Mouse (Mus musculus): ENCODE measurements around the gene Psmb3. TPM values are rescaled to one million over a fixed set of nuclear protein-coding genes. Genes with fewer than 3 reads are reported as not detected.
"Not testable (repeated sequence)": the region's sequence is repeated elsewhere in the genome, so short reads cannot be mapped to it uniquely, and the experiment has no call there.

The Psmb3 gene
- polyA plus RNA-seq, 1 experiment from 2014 or later, result 363 TPM

DNA sequence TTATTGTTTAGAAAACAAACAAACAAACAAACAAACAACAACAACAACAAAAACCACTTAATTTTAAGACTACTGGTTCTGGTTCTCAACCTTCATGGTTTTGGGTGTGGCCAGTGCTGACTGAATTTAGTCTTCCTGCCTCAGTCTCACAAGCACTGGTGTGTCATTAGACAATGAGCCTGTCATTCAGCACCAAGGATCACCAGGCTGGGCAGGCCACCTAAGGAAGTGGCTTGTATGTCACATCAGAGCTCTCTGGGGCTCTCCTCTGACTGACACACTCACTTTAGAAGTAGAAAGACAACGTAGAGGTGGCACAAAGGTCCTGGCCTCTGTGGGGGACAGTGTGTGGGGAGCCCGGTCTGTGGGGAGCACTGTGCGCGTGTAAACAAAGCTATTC is 15.8 kb downstream of the Psmb3 start:
- H3K4me1 ChIP-seq (ENCODE audit: control insufficient read depth, insufficient read depth, low read length), result no peaks in the 10 kb centered on the region
- no peak overlapping the region for H3K27ac ChIP-seq (ENCODE audit: low read length)
- H3K4me2 ChIP-seq (ENCODE audit: low read depth, low read length), result no peak overlapping the region
- peaks cover 22% of the 10 kb centered on the region for H3K36me3 ChIP-seq (ENCODE audit: control insufficient read depth, insufficient read depth, low read length)
- ATAC-seq (ENCODE audit: insufficient read depth, low FRiP score), result no peak
- H3K27me3 ChIP-seq (ENCODE audit: control insufficient read depth, insufficient read depth, low read length), result no peaks in the 10 kb centered on the region
- no peak overlapping the region for H3K9ac ChIP-seq (ENCODE audit: low read length)
- H3K4me3 ChIP-seq (replicated peaks; ENCODE audit: low read length), result no peak overlapping the region
- 83% methylated on average over 4 of the region's 4 CpGs for WGBS
- peaks cover 8% of the 10 kb centered on the region; the same call in 1 of the 2 replicates for H3K9me3 ChIP-seq (replicated peaks; ENCODE audit: control insufficient read depth, low read length)

GRCm38 (mm10) chr11:97721338-97721737 is 18.1 kb downstream of the Psmb3 start:
- peaks cover 30% of the 10 kb centered on the region for H3K36me3 ChIP-seq (ENCODE audit: control insufficient read depth, insufficient read depth, low read length)

DNA sequence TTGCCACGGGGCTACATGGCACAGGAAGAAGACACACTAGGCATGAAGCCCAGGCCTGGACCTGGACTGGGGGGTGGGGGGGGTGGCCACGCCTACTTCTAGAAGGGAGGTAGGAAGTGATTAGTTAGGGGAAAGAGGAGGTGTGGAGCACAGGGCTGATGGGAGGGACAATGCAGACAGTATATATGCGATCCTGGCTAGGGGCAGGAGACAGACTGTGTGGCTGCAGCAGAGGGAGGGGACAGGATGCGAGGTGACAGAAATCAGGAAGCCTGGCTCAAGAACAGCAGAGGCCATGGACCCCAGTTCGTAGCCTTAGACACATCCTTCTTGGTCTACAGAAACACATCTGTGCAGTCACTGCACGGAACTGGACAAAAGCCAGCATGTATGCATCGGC is 20.5 kb downstream of the Psmb3 start:
- peak; percentile 34; the same call in 1 of the 2 replicates for ATAC-seq (ENCODE audit: insufficient read depth, low FRiP score)
- H3K4me1 ChIP-seq (ENCODE audit: control insufficient read depth, insufficient read depth, low read length), result no peaks in the 10 kb centered on the region
- no peaks in the 10 kb centered on the region for H3K27me3 ChIP-seq (ENCODE audit: control insufficient read depth, insufficient read depth, low read length)
- no peak overlapping the region for H3K4me2 ChIP-seq (ENCODE audit: low read depth, low read length)
- H3K36me3 ChIP-seq (ENCODE audit: control insufficient read depth, insufficient read depth, low read length), result peaks cover 32% of the 10 kb centered on the region
- H3K9me3 ChIP-seq (replicated peaks; ENCODE audit: control insufficient read depth, low read length), result peaks cover 8% of the 10 kb centered on the region; the same call in 1 of the 2 replicates
- H3K9ac ChIP-seq (ENCODE audit: low read length), result no peak overlapping the region
- H3K4me3 ChIP-seq (replicated peaks; ENCODE audit: low read length), result no peak overlapping the region
- no peak overlapping the region for H3K27ac ChIP-seq (ENCODE audit: low read length)
- 70% methylated on average over 7 of the region's 7 CpGs for WGBS

More at GRCm38 (mm10) chr11:97721338-97721737, 18.1 kb downstream of the Psmb3 start:
- Histone ChIP-seq H3K27me3 (ENCODE audit: control insufficient read depth, insufficient read depth, low read length) (no peaks in the 10 kb centered on the region), H3K4me1 (ENCODE audit: control insufficient read depth, insufficient read depth, low read length) (no peaks in the 10 kb centered on the region), H3K4me2 (ENCODE audit: low read depth, low read length) (no peak overlapping the region), H3K9ac (ENCODE audit: low read length) (no peak overlapping the region), H3K9me3 (replicated peaks; ENCODE audit: control insufficient read depth, low read length) (peaks cover 8% of the 10 kb centered on the region; the same call in 1 of the 2 replicates), H3K27ac (ENCODE audit: low read length) (no peak overlapping the region), H3K4me3 (replicated peaks; ENCODE audit: low read length) (no peak overlapping the region)
- ATAC-seq (ENCODE audit: insufficient read depth, low FRiP score), result no peak
- 92% methylated on average over 4 of the region's 4 CpGs for WGBS

DNA sequence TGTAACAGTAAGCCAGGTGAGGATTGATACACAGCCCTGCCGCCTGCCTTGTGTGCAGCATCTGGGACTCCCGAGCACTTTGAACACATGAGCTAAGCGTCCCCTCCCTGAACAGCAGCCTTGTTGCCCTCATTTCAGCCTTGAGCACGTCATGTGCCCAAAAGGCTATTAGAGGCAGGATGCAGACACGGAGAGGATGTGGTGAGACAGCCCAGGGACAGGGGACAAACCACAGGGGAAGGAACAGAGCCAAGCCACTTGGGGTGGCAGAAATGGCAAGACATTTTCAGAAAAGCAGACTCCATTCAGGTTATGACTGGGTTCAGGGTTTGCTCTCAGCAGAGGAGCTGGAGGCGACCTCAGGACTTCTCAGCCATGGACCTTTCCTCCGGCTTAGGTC is 25.1 kb downstream of the Psmb3 start:
- WGBS, result 69% methylated on average over 7 of the region's 7 CpGs
- no peaks in the 10 kb centered on the region for H3K9me3 ChIP-seq (replicated peaks; ENCODE audit: control insufficient read depth, low read length)
- peaks cover 10% of the 10 kb centered on the region for H3K36me3 ChIP-seq (ENCODE audit: control insufficient read depth, insufficient read depth, low read length)
- no peaks in the 10 kb centered on the region for H3K27me3 ChIP-seq (ENCODE audit: control insufficient read depth, insufficient read depth, low read length)
- no peak overlapping the region; the same call in 1 of the 2 replicates for H3K9ac ChIP-seq (ENCODE audit: low read length)
- H3K27ac ChIP-seq (ENCODE audit: low read length), result no peak overlapping the region
- no peak for ATAC-seq (ENCODE audit: insufficient read depth, low FRiP score)
- H3K4me1 ChIP-seq (ENCODE audit: control insufficient read depth, insufficient read depth, low read length), result no peaks in the 10 kb centered on the region
- no peak overlapping the region for H3K4me3 ChIP-seq (replicated peaks; ENCODE audit: low read length)
- H3K4me2 ChIP-seq (ENCODE audit: low read depth, low read length), result no peak overlapping the region

DNA sequence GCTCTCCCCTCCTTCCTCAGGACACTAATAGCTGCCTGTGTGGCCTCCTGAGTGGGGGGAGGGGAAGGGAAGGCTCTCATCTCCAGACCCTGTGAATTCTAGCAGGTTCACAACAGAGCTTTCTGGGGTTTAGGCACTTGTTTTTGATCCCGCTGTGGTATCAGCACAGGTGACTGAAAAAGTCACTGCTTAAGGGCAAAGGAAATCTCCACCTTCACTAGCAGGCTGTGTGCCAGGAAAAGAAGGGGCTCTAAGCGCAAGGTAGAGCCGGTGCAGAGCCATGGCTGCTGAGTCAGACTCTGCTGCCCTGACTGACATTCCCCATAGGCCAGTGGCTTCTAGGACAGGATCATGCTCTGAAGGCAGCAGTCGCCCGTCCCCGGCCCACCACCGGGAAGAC is 25.5 kb downstream of the Psmb3 start:
- Histone ChIP-seq H3K9ac (ENCODE audit: low read length) (no peak overlapping the region), H3K4me2 (ENCODE audit: low read depth, low read length) (no peak overlapping the region), H3K27ac (ENCODE audit: low read length) (no peak overlapping the region), H3K9me3 (replicated peaks; ENCODE audit: control insufficient read depth, low read length) (no peaks in the 10 kb centered on the region), H3K4me1 (ENCODE audit: control insufficient read depth, insufficient read depth, low read length) (no peaks in the 10 kb centered on the region), H3K36me3 (ENCODE audit: control insufficient read depth, insufficient read depth, low read length) (peaks cover 10% of the 10 kb centered on the region), H3K27me3 (ENCODE audit: control insufficient read depth, insufficient read depth, low read length) (no peaks in the 10 kb centered on the region), H3K4me3 (replicated peaks; ENCODE audit: low read length) (no peak overlapping the region)
- WGBS, result 81% methylated on average over 7 of the region's 7 CpGs
- no peak for ATAC-seq (ENCODE audit: insufficient read depth, low FRiP score)

DNA sequence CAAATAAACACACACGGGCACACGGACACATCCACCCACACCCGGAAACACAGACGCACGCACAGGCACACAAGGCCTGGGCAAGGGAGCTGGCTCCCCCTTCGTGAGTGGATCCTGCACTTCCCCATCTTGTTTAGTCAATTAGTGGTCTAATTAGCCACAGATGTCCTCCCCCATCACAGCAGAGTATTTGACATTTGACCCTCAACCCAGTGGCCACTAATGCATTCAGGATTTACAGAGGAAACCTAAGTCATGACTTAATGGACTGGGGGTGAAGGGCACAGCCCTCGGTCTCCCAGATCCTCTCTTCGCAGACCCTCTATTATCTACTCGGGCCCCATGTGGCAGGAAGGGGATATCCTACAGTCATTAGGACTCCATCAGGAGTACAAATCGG is 30.5 kb downstream of the Psmb3 start:
- no peak for ATAC-seq (ENCODE audit: insufficient read depth, low FRiP score)
- 36% methylated on average over 10 of the region's 10 CpGs for WGBS
- Histone ChIP-seq H3K4me2 (ENCODE audit: low read depth, low read length) (no peak overlapping the region), H3K36me3 (ENCODE audit: control insufficient read depth, insufficient read depth, low read length) (no peaks in the 10 kb centered on the region), H3K9ac (ENCODE audit: low read length) (no peak overlapping the region), H3K9me3 (replicated peaks; ENCODE audit: control insufficient read depth, low read length) (no peaks in the 10 kb centered on the region), H3K27ac (ENCODE audit: low read length) (no peak overlapping the region; the same call in 1 of the 2 replicates), H3K4me3 (replicated peaks; ENCODE audit: low read length) (no peak overlapping the region), H3K27me3 (ENCODE audit: control insufficient read depth, insufficient read depth, low read length) (no peaks in the 10 kb centered on the region), H3K4me1 (ENCODE audit: control insufficient read depth, insufficient read depth, low read length) (peaks cover 8% of the 10 kb centered on the region; the same call in 1 of the 2 replicates)

DNA sequence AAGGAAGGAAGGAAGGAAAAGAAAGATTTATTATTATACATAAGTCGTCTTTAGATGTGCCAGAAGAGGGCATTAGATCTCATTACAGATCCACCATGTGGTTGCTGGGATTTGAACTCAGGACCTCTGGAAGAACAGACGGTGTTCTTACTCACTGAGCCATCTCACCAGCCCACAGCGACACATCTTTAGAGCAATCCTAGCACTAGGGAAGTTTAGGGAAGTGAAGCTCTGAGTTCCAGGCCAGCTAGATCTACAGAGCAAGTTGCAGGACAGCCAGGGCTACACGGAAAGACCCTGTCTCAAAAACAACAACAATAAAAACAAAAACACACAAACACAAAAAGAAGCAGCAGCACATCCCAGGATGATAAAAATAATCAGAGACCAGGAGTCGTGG is 31.6 kb downstream of the Psmb3 start:
- WGBS, result 83% methylated on average over 5 of the region's 5 CpGs
- H3K36me3 ChIP-seq (ENCODE audit: control insufficient read depth, insufficient read depth, low read length); H3K9ac ChIP-seq (ENCODE audit: low read length); H3K27ac ChIP-seq (ENCODE audit: low read length); H3K4me1 ChIP-seq (ENCODE audit: control insufficient read depth, insufficient read depth, low read length); ATAC-seq (ENCODE audit: insufficient read depth, low FRiP score); H3K27me3 ChIP-seq (ENCODE audit: control insufficient read depth, insufficient read depth, low read length); H3K4me2 ChIP-seq (ENCODE audit: low read depth, low read length); H3K9me3 ChIP-seq (replicated peaks; ENCODE audit: control insufficient read depth, low read length); H3K4me3 ChIP-seq (replicated peaks; ENCODE audit: low read length): not testable (repeated sequence)

DNA sequence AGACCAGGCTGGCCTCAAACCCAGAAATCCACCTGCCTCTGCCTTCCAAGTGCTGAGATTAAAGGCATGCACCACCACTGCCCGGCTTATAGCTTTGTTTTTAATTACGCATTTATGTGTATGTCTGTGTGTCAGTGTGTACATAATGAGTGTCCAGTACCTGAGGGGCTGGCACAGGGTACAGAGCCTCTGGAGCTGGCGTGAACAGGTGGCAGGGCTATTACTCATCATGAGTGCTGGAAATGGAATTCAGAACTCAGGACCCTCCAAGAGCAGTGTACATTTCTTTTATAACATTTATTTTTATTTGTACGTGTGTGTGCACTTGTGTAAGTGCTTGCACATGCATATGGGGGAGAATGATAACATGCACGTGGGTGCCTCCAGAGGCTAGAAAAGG is 33.4 kb downstream of the Psmb3 start:
- no peak overlapping the region for H3K4me3 ChIP-seq (replicated peaks; ENCODE audit: low read length)
- no peak overlapping the region for H3K27ac ChIP-seq (ENCODE audit: low read length)
- no peak overlapping the region for H3K9ac ChIP-seq (ENCODE audit: low read length)
- H3K27me3 ChIP-seq (ENCODE audit: control insufficient read depth, insufficient read depth, low read length), result no peaks in the 10 kb centered on the region
- H3K4me2 ChIP-seq (ENCODE audit: low read depth, low read length), result no peak overlapping the region
- no peak for ATAC-seq (ENCODE audit: insufficient read depth, low FRiP score)
- 85% methylated on average over 5 of the region's 5 CpGs for WGBS
- H3K9me3 ChIP-seq (replicated peaks; ENCODE audit: control insufficient read depth, low read length), result no peaks in the 10 kb centered on the region
- peaks cover 12% of the 10 kb centered on the region; the same call in 1 of the 2 replicates for H3K4me1 ChIP-seq (ENCODE audit: control insufficient read depth, insufficient read depth, low read length)
- no peaks in the 10 kb centered on the region for H3K36me3 ChIP-seq (ENCODE audit: control insufficient read depth, insufficient read depth, low read length)

DNA sequence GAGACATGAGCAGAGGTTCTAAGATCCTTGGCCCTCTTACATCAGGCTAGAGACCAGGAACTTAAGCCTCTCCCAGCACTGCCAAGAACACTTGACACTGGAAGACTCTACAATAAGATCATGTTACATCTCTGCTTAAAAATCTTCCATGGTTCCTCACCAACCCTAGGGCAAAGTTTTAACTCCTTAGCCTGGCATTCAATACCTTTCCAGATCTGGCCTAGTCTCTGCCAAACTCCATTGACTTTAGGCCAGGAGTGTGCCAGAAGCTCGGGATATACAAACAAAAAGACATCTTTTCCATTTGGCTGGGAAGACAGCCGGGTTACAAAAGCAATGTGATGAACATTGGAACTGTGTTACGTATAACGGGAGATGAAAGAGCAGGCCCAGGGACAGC is 34.4 kb downstream of the Psmb3 start:
- Histone ChIP-seq H3K36me3 (ENCODE audit: control insufficient read depth, insufficient read depth, low read length) (no peaks in the 10 kb centered on the region), H3K4me1 (ENCODE audit: control insufficient read depth, insufficient read depth, low read length) (peaks cover 13% of the 10 kb centered on the region; the same call in 1 of the 2 replicates), H3K27ac (ENCODE audit: low read length) (no peak overlapping the region), H3K4me3 (replicated peaks; ENCODE audit: low read length) (no peak overlapping the region), H3K4me2 (ENCODE audit: low read depth, low read length) (no peak overlapping the region), H3K9ac (ENCODE audit: low read length) (no peak overlapping the region), H3K9me3 (replicated peaks; ENCODE audit: control insufficient read depth, low read length) (no peaks in the 10 kb centered on the region), H3K27me3 (ENCODE audit: control insufficient read depth, insufficient read depth, low read length) (no peaks in the 10 kb centered on the region)
- 62% methylated on average over 4 of the region's 4 CpGs for whole genome bisulfite sequencing
- ATAC-seq (ENCODE audit: insufficient read depth, low FRiP score), result no peak

GRCm38 (mm10) chr11:97738703-97739102 is 35.5 kb downstream of the Psmb3 start:
- no peaks in the 10 kb centered on the region for H3K27me3 ChIP-seq (ENCODE audit: control insufficient read depth, insufficient read depth, low read length)
- no peak overlapping the region for H3K27ac ChIP-seq (ENCODE audit: low read length)
- peaks cover 24% of the 10 kb centered on the region for H3K4me1 ChIP-seq (ENCODE audit: control insufficient read depth, insufficient read depth, low read length)
- no peak overlapping the region for H3K4me3 ChIP-seq (replicated peaks; ENCODE audit: low read length)
- 55% methylated on average over 6 of the region's 6 CpGs for WGBS
- H3K36me3 ChIP-seq (ENCODE audit: control insufficient read depth, insufficient read depth, low read length), result no peaks in the 10 kb centered on the region
- H3K9me3 ChIP-seq (replicated peaks; ENCODE audit: control insufficient read depth, low read length), result no peaks in the 10 kb centered on the region
- H3K4me2 ChIP-seq (ENCODE audit: low read depth, low read length), result no peak overlapping the region
- no peak for ATAC-seq (ENCODE audit: insufficient read depth, low FRiP score)
- H3K9ac ChIP-seq (ENCODE audit: low read length), result no peak overlapping the region

All from stomach, embryonic 16.5 days (tissue).